Mouse (Mus musculus) limb, embryonic 11.5 days (tissue): ENCODE results near the gene Gm973. TPM values are rescaled to one million over a fixed set of nuclear protein-coding genes. Genes with fewer than 3 reads are reported as not detected.
A peak's percentile ranks its signal among the peaks of the same experiment; 100 is the strongest.

Experiments
- ATAC-seq: fragments of 200-750 bp; cut with Nextera tagmentation; 2 replicates; pipeline ENCODE4 v1.8.0; 2017; ENCODE audit warnings: low read depth; ENCODE audit not compliant: insufficient number of reproducible peaks, low FRiP score, low TSS enrichment
- DNase-seq: peaks from one replicate; pipeline ENCODE4 v3.0.0-alpha.2; 2015; ENCODE audit warnings: low spot score
- H3K27ac ChIP-seq: fragments of 300-500 bp; sonication (generic); replicated peaks from 2 replicates; pipeline ENCODE4 v1.5.1; 2014; ENCODE audit warnings: low read depth, mild to moderate bottlenecking, low read length
- H3K27me3 ChIP-seq: fragments of 300-500 bp; sonication (generic); 2 replicates; pipeline ENCODE4 v1.6.1; 2014; ENCODE audit warnings: mild to moderate bottlenecking, low read length, mixed read lengths; ENCODE audit not compliant: control insufficient read depth, insufficient read depth
- H3K36me3 ChIP-seq: fragments of 300-500 bp; sonication (generic); 2 replicates; pipeline ENCODE4 v1.6.1; 2014; ENCODE audit warnings: mild to moderate bottlenecking, low read length, moderate library complexity, mixed read lengths; ENCODE audit not compliant: control insufficient read depth, insufficient read depth
- H3K4me1 ChIP-seq: fragments of 300-500 bp; sonication (generic); 2 replicates; pipeline ENCODE4 v1.6.1; 2014; ENCODE audit warnings: low read length, mixed read lengths; ENCODE audit not compliant: control insufficient read depth, insufficient read depth
- H3K4me2 ChIP-seq: fragments of 300-500 bp; sonication (generic); 2 replicates; pipeline ENCODE4 v1.6.1; 2014; ENCODE audit warnings: low read depth, mild to moderate bottlenecking, moderate library complexity; ENCODE audit not compliant: severe bottlenecking
- H3K4me3 ChIP-seq: fragments of 300-500 bp; sonication (generic); 2 replicates; pipeline ENCODE4 v1.5.1; 2014; ENCODE audit warnings: low read depth, low read length
- H3K9ac ChIP-seq: fragments of 300-500 bp; sonication (generic); 2 replicates; pipeline ENCODE4 v1.6.1; 2014; ENCODE audit warnings: mild to moderate bottlenecking, low read length
- H3K9me3 ChIP-seq: fragments of 300-500 bp; sonication (generic); 2 replicates; pipeline ENCODE4 v1.6.1; 2016; ENCODE audit warnings: low read length; ENCODE audit not compliant: control insufficient read depth
- WGBS: fragments of 180-500 bp; shearing (Covaris S2); extraction: QIAGEN DNeasy Blood & Tissue Kit; methylation state at CpG from one replicate; pipeline ENCODE4 v1.1.7; 2014; 5-methylcytosine and 5-hydroxymethylcytosine counted together
- polyA plus RNA-seq: library from polyadenylated mRNA; unstranded; fragments of >200 nt; fragmentation: Nextera tagmentation; extraction: Ambion mirVana; gene quantifications from 2 replicates; pipeline ENCODE4 v1.2.1, GENCODE M21; 2014

The Gm973 gene
- polyA plus RNA-seq, 1 experiment from 2014 or later = 0.51 TPM

DNA sequence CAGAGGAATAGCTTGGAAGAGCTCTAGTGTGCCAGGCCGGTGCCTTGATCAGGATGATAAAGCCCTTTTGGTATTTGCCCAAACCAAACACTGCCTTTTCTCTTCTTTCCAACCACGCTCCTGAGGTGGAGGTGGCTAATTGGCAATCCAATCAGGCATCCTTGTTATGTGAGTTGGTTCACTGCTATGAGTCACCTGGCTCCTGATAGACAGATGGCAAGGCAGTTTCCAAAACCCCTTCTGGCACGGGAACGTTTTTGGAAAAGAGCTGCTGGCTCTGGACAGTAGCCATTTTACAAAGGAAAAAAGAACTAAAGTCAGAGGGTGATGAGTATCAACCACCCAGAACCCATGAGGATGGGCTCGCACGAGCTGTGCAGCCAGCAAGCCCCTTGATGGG lies 50.9 kb downstream of the Gm973 start:
- Histone ChIP-seq H3K27me3 (no peaks in the 10 kb centered on the region), H3K4me3 (no peak overlapping the region), H3K36me3 (no peaks in the 10 kb centered on the region), H3K4me1 (0 out of 2 replicates have a peak, but pooled peaks cover 6% of the 10 kb centered on the region), H3K9ac (no peak overlapping the region), H3K9me3 (no peaks in the 10 kb centered on the region), H3K27ac (no peak overlapping the region), H3K4me2 (no peak overlapping the region)
- 71% methylated on average over 6 of the region's 6 CpGs for WGBS
- DNase-seq (no peak), ATAC-seq (no peak)

DNA sequence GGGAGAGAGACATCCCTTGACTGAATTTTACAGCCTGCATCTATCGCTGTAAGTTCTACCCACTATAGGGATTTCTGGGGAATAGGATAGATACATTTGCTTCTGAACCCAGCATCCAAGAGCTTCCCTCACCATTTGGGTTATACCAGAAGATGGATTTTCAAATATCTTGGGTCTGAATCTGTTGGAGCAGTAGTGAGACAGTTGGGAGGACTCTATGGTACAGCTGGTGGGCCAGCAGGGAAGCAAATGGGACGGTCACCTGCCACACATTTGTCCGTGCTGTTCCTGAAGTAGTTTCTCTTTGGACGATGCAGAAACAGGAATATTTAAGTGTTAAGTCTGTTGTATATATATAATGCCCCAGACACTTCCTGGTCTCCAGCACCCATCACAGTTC lies 51.5 kb downstream of the Gm973 start:
- H3K9me3 ChIP-seq = no peaks in the 10 kb centered on the region

DNA sequence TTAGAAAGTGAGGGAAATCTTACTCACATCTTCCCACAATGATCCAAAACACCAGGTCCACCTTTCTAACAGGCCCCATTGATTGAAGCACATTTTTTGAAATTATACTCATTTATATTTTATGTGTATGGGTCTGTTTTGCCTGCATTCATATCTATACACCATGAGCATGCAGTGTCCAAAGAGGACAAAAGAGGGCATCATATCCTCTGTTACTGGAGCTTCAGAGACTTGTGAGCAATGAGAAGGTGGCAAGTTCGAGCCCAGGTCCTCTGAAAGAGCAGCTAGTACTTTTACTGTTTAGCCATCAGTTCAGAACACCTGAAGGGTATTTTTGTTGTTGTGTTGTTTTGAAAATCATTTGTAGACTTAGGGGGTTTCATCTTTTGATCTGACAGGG lies 52.2 kb downstream of the Gm973 start:
- Histone ChIP-seq H3K4me2 (no peak overlapping the region), H3K27me3 (no peaks in the 10 kb centered on the region), H3K27ac (no peak overlapping the region), H3K4me3 (no peak overlapping the region), H3K36me3 (no peaks in the 10 kb centered on the region), H3K4me1 (0 out of 2 replicates have a peak, but pooled peaks cover 6% of the 10 kb centered on the region), H3K9ac (no peak overlapping the region), H3K9me3 (no peaks in the 10 kb centered on the region)
- ATAC-seq (no peak), DNase-seq (no peak)
- WGBS = 87% methylated on average over 1 of the region's 1 CpGs

More for the DNA sequence above, 51.5 kb downstream of the Gm973 start:
- DNase-seq (no peak), ATAC-seq (no peak)
- Histone ChIP-seq H3K4me2 (no peak overlapping the region), H3K9ac (no peak overlapping the region), H3K4me3 (no peak overlapping the region), H3K36me3 (no peaks in the 10 kb centered on the region), H3K4me1 (0 out of 2 replicates have a peak, but pooled peaks cover 6% of the 10 kb centered on the region), H3K27ac (no peak overlapping the region), H3K27me3 (no peaks in the 10 kb centered on the region)
- whole genome bisulfite sequencing = 83% methylated on average over 4 of the region's 4 CpGs

DNA sequence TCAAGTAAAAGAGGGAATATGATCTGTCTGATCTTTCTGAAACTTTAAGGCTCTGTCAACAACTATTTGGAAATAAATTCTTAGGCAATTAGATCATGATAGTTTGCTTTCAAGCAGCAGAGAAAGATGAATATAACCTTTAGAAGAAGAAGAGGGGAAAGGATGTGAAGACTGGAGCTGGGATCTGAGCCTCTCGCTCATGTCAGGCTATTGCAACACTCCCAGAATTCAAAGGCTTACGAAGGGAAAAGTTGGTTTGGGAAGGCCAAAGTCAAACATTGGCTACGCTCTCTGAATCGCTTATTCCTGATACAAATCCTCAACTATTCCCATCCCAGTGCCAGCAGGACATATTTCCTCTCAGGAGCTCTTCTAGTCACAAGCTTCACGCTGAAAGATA lies 53.2 kb downstream of the Gm973 start:
- Histone ChIP-seq H3K9ac (no peak overlapping the region), H3K4me3 (no peak overlapping the region), H3K36me3 (no peaks in the 10 kb centered on the region), H3K4me2 (no peak overlapping the region), H3K27me3 (no peaks in the 10 kb centered on the region), H3K4me1 (0 out of 2 replicates have a peak, but pooled peaks cover 6% of the 10 kb centered on the region), H3K9me3 (no peaks in the 10 kb centered on the region), H3K27ac (no peak overlapping the region)
- no peak for ATAC-seq
- DNase-seq = no peak
- 93% methylated on average over 5 of the region's 5 CpGs for WGBS

DNA sequence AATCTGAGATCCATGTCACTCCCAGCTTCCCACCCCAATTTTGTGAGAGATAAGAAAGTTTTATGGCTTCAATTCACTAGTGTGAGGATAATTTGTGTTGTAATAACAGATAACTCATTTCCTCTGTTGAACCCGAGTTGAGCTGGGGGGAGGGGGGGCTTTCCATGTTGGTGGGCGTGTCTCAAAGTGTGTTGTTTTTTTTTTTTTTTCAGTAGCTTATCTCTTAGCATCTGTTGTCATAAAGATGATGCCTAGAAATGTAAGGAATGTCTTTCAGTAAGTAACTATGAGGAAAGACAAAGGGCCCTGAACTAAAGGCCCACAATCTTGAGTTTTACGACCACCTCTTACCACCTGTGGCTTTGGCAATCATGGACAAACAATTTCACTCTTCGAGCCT lies 54.7 kb downstream of the Gm973 start:
- 57% methylated on average over 4 of the region's 4 CpGs for WGBS
- Histone ChIP-seq H3K27me3 (no peaks in the 10 kb centered on the region), H3K4me1 (0 out of 2 replicates have a peak, but pooled peaks cover 6% of the 10 kb centered on the region), H3K9me3 (no peaks in the 10 kb centered on the region), H3K9ac (no peak overlapping the region), H3K4me2 (no peak overlapping the region), H3K36me3 (no peaks in the 10 kb centered on the region), H3K27ac (no peak overlapping the region), H3K4me3 (no peak overlapping the region)
- DNase-seq (no peak), ATAC-seq (no peak)

DNA sequence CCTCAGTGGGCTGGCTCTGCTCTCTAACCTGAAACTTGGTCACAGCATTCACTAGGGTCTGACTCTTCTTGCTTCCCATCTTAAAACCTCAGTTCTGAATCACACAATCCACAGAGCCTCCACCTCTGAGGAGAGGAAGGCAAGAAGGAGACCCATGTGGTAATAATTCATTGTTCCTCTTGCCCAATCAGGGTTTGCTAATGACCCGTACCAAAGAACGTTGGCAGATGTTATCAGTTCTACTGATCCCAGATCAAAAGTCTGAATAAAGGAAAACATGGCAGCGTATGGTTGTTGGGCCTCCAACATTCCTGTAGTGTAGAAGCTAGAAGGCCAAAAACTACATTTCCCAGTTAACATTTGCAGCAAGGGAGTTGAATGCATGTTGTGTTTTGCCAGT lies 55.4 kb downstream of the Gm973 start:
- no peak overlapping the region for H3K27ac ChIP-seq
- no peak overlapping the region for H3K4me2 ChIP-seq
- H3K4me1 ChIP-seq = 0 out of 2 replicates have a peak, but pooled peaks cover under 1% of the 10 kb centered on the region
- no peaks in the 10 kb centered on the region for H3K36me3 ChIP-seq
- no peak overlapping the region for H3K4me3 ChIP-seq
- DNase-seq = no peak
- no peaks in the 10 kb centered on the region for H3K9me3 ChIP-seq
- no peak for ATAC-seq
- 74% methylated on average over 3 of the region's 3 CpGs for WGBS
- no peaks in the 10 kb centered on the region for H3K27me3 ChIP-seq
- no peak overlapping the region for H3K9ac ChIP-seq

DNA sequence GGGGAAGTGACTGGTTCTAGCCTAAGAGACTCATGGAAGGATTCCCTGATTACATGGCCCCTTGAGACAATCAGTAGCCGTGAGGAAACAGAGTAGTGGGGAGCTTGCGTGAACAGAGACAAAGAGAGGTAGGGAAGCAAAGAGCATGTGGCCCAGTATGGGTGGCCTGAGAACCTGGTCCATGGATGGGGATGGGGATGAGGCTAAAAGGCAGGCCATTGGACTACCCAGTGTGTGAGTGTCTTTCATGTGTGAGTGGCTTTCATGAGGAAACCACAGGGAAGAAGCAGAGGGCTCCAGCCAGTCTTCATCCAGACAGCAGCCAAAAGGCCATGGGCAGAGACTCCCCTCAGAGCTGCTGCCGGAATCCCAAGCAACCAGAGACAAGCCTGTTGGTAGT lies 57.8 kb downstream of the Gm973 start:
- Histone ChIP-seq H3K9me3 (no peaks in the 10 kb centered on the region), H3K27ac (no peak overlapping the region), H3K4me3 (no peak overlapping the region), H3K36me3 (no peaks in the 10 kb centered on the region), H3K9ac (no peak overlapping the region), H3K27me3 (no peaks in the 10 kb centered on the region), H3K4me2 (no peak overlapping the region; the same call in 1 of the 2 replicates), H3K4me1 (peaks cover 3% of the 10 kb centered on the region; the same call in 1 of the 2 replicates)
- WGBS = 85% methylated on average over 3 of the region's 3 CpGs
- DNase-seq (no peak), ATAC-seq (no peak)

DNA sequence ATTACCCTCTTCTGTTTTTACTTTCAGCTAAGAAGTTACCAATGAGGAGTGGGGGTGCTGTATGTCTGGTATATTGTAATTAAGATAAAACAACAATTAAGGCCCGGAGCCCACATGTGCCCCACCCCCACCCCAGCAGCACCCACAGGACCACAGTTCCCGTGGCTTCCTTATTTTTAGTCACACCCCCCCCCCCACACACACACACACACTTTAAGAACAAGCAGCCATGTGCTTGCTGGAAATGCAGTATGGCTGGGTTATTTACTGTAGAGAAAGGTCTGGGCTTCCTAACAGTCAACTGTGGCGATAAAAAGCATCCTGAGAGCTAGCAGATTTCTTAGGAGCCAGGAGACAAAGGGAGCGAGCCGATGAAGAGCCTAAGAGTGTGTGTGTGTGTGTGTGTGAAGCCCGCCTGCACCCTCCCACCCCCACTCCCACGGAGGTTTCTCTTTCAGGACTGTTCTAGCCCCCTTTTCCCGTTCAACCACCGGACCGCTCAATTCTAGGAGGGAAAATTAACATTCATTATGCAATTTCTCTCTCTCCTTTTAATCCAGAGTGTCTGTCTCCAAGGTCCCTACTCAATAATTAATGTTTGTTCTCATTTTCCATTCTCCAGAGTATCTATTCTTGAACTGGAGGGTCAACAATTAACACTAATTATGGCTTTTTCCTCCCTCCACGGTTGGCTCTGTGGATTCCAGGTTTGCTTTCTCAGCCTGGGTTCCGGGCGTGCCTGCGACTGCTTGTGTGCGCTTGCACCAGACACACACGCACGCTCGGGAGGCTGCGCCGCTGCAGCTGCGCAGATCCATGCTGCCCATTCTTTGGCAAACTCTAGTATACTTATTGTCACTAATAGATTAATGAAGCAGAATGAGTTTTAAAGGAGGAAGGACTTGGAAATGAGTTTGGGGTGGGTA lies 58.5 kb downstream of the Gm973 start:
- no peak overlapping the region for H3K27ac ChIP-seq
- no peak for DNase-seq
- H3K9ac ChIP-seq = peak overlapping the region; percentile 45; the same call in 1 of the 2 replicates
- H3K4me1 ChIP-seq = peaks cover 3% of the 10 kb centered on the region; the same call in 1 of the 2 replicates
- 51% methylated on average over 21 of the region's 21 CpGs for WGBS
- H3K4me2 ChIP-seq = peak overlapping the region; percentile 20; the same call in 1 of the 2 replicates
- H3K9me3 ChIP-seq = no peaks in the 10 kb centered on the region
- H3K27me3 ChIP-seq = no peaks in the 10 kb centered on the region
- ATAC-seq = no peak
- no peak overlapping the region for H3K4me3 ChIP-seq
- H3K36me3 ChIP-seq = no peaks in the 10 kb centered on the region
